Mouse (Mus musculus) heart, postnatal 0 days (tissue): ENCODE measurements around the gene Hivep3.

Experiments
- CTCF ChIP-seq: IDR thresholded peaks from 2 replicates; pipeline ENCODE4 v1.5.1; 2016; ENCODE audit warnings: antibody characterized with exemption, control low read depth, low read depth
- EP300 ChIP-seq: IDR thresholded peaks from 2 replicates; pipeline ENCODE4 v1.6.1; 2016; ENCODE audit warnings: antibody characterized with exemption, low read depth

- TF ChIP-seq CTCF (no peak), EP300 (no peak)
Measured at GRCm38 (mm10) chr4:120052481-120052880, 318.9 kb downstream of the Hivep3 start.
